Comparison of ENCODE assay signal across 8 mouse cellular contexts in the genomic region with DNA sequence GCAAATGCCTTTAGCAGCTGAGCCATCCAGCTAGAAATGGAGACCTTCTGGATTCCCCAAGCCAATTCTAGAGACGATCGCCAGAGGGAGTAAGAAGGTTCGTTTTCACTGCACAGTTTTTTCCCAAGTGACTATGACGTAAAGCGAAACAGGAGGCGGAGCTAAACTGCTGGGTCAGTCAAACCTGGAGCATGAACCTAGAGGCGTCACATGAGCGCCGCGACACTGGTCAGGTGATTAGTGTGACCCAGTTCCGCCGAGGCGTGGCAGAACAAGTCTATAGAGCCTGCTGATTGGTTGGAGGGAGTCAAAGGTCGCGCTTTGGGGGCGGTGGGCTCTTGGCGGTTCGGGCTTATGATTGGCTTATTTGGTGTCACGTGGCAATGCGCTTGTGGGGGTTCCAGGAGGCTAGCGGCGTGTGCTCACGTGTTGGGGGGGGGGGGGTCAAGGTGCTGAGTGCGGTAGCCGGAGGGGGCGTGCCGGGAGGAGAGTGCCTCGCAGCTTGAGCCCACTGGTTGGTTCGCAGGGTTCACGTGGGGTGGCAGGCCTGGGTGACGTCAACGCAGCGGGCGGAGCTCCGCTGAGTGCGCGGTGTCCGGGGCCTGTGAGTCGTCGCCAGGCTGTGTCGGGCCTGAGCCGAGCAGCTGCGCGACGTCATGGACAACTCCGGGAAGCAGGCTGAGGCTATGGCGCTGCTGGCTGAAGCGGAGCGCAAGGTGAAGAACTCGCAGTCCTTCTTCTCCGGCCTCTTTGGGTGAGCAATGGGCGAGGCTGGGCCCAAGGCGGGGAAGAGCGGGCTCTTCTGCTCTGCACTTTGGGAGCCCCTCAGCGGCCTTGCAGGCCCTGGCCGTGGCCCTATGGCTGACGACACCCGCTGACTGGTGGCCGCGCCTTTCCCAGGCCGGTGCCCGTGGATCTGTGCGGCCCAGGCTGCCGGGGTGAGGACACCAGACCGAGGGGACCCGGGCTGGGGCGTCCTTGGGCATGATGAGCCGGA. TPM values are rescaled to one million over a fixed set of nuclear protein-coding genes. Genes with fewer than 3 reads are reported as not detected.
A peak's percentile ranks its signal among the peaks of the same experiment; 100 is the strongest.
DNase-seq lines count a peak whose midpoint lies in the region; ATAC-seq and TF ChIP-seq lines count a peak whose summit lies in the region.

Gene Napa (plus strand): TSS at position 438 of the 997 bp plus-strand sequence.

- peak; percentile 97 for ATAC-seq in forebrain, postnatal 0 days
- ATAC-seq in lung, embryonic 15.5 days (ENCODE audit: borderline replicate concordance, extremely low read depth, low FRiP score, low TSS enrichment): peak; percentile 99

- H3K4me3 ChIP-seq in MEL (ENCODE audit: control insufficient read depth in 1 of 2, insufficient read depth in 1 of 2, low read depth in 2 of 2, low read length in 2 of 2): peak within 1 kb of the TSS; percentile 87 to 93
- peak within 1 kb of the TSS; percentile 79 for H3K4me3 ChIP-seq in cerebellum, adult 2 months (replicated peaks; ENCODE audit: insufficient read depth, low read depth, low read length)
- peak within 1 kb of the TSS; percentile 76 for H3K4me3 ChIP-seq in forebrain, postnatal 0 days (ENCODE audit: low read depth, low read length)
- H3K4me3 ChIP-seq in lung, embryonic 15.5 days: peak within 1 kb of the TSS; percentile 97

- DNase-seq in MEL (ENCODE audit: low read depth, low spot score): peak; percentile 99
- peak; percentile 98 to 100 for DNase-seq in cerebellum, adult 2 months
- DNase-seq in forebrain, postnatal 0 days: peak; percentile 100
- DNase-seq in heart, postnatal 4 days: peak; percentile 98
- DNase-seq in layer of hippocampus, adult 8-10 months (ENCODE audit: low spot score in 2 of 2): peak; percentile 100
- peak; percentile 100 for DNase-seq in ovary, adult 18-20 months (ENCODE audit: low spot score)
- peak; percentile 99 for DNase-seq in thymus, postnatal 0 days (ENCODE audit: low spot score)

- peak; percentile 48 for TF ChIP-seq RAD21 in MEL (IDR thresholded peaks at IDR 0.05; ENCODE audit: low read depth, low read length)

- peak within 1 kb of the TSS; percentile 84 for H3K9ac ChIP-seq in MEL (ENCODE audit: control insufficient read depth, low read depth, low read length, poor library complexity, severe bottlenecking)
- peak within 1 kb of the TSS; percentile 87 for H3K9ac ChIP-seq in forebrain, postnatal 0 days
- peak within 1 kb of the TSS; percentile 99 for H3K9ac ChIP-seq in lung, embryonic 15.5 days

- 0 out of 4 replicates have a peak, but pooled peaks of 1 of the 2 experiments have one; percentile 7 for TF ChIP-seq EP300 in MEL (IDR thresholded peaks at IDR 0.05; ENCODE audit: low read depth in 1 of 2, low read length in 2 of 2)

- WGBS in cerebellum, adult 2 months: under 1% methylated on average over 68 of the region's 68 CpGs
- 2% methylated on average over 68 of the region's 68 CpGs for WGBS in forebrain, postnatal 0 days
- WGBS in lung, embryonic 15.5 days: under 1% methylated on average over 64 of the region's 68 CpGs

- peak within 1 kb of the TSS; percentile 76 for H3K4me2 ChIP-seq in forebrain, postnatal 0 days (ENCODE audit: low read depth)
- H3K4me2 ChIP-seq in lung, embryonic 15.5 days: peak within 1 kb of the TSS; percentile 88

- H3K4me1 ChIP-seq in MEL (ENCODE audit: control insufficient read depth in 1 of 2, insufficient read depth in 2 of 2, low read length in 2 of 2): peaks cover 0 to 15% of the 10 kb centered on the region in 2 experiments; a peak in 1 of 4 replicates
- H3K4me1 ChIP-seq in cerebellum, adult 2 months (ENCODE audit: control insufficient read depth, insufficient read depth, low read length): peaks cover 29% of the 10 kb centered on the region
- H3K4me1 ChIP-seq in forebrain, postnatal 0 days (ENCODE audit: insufficient read depth): peaks cover 14% of the 10 kb centered on the region
- peaks cover 17% of the 10 kb centered on the region for H3K4me1 ChIP-seq in lung, embryonic 15.5 days

- peaks cover 38% of the 10 kb centered on the region for H3K79me2 ChIP-seq in MEL (ENCODE audit: control insufficient read depth, insufficient read depth, low read length, poor library complexity)

- peak within 1 kb of the TSS; percentile 65 for H3K27ac ChIP-seq in MEL (ENCODE audit: control insufficient read depth, low read depth, low read length)
- peak within 1 kb of the TSS; percentile 49 for H3K27ac ChIP-seq in cerebellum, adult 2 months (ENCODE audit: insufficient read depth, low read length)
- peak within 1 kb of the TSS; percentile 83 for H3K27ac ChIP-seq in forebrain, postnatal 0 days (ENCODE audit: low read depth, low read length)
- peak within 1 kb of the TSS; percentile 86 for H3K27ac ChIP-seq in lung, embryonic 15.5 days

- H3K9me3 ChIP-seq in MEL (replicated peaks; ENCODE audit: insufficient read depth, low read length): no peaks in the 10 kb centered on the region
- no peaks in the 10 kb centered on the region for H3K9me3 ChIP-seq in forebrain, postnatal 0 days (ENCODE audit: low read length)
- H3K9me3 ChIP-seq in lung, embryonic 15.5 days: no peaks in the 10 kb centered on the region

- TF ChIP-seq POLR2A in MEL (IDR thresholded peaks at IDR 0.05; ENCODE audit: control insufficient read depth in 1 of 2, insufficient read depth in 1 of 2, low read depth in 1 of 2, low read length in 2 of 2, poor library complexity in 1 of 2): peak; percentile 89 to 98
- peak; percentile 96 for TF ChIP-seq POLR2A in cerebellum, adult 2 months (IDR thresholded peaks at IDR 0.05; ENCODE audit: borderline replicate concordance, insufficient read depth, low read length)

- H3K27me3 ChIP-seq in MEL (ENCODE audit: control insufficient read depth in 1 of 2, insufficient read depth in 2 of 2, low read length in 2 of 2): 0 out of 4 replicates have a peak, but pooled peaks cover 2 to 5% of the 10 kb centered on the region in 2 experiments
- H3K27me3 ChIP-seq in cerebellum, adult 2 months (ENCODE audit: control insufficient read depth, insufficient read depth, low read length): no peaks in the 10 kb centered on the region
- H3K27me3 ChIP-seq in forebrain, postnatal 0 days (ENCODE audit: insufficient read depth, low read length): no peaks in the 10 kb centered on the region
- H3K27me3 ChIP-seq in lung, embryonic 15.5 days: no peaks in the 10 kb centered on the region

- H3K36me3 ChIP-seq in MEL (ENCODE audit: control insufficient read depth in 1 of 2, insufficient read depth in 2 of 2, low read length in 2 of 2): peaks cover 0 to 12% of the 10 kb centered on the region in 2 experiments; a peak in 2 of 4 replicates
- 0 out of 2 replicates have a peak, but pooled peaks cover 14% of the 10 kb centered on the region for H3K36me3 ChIP-seq in forebrain, postnatal 0 days (ENCODE audit: insufficient read depth)
- H3K36me3 ChIP-seq in lung, embryonic 15.5 days: no peaks in the 10 kb centered on the region

- peak; percentile 10 to 72 (median 57); a peak in 4 of 6 replicates for TF ChIP-seq CTCF in MEL (IDR thresholded peaks at IDR 0.05 in 2 of 3, conservative IDR thresholded peaks at IDR 0.05 in 1 of 3; ENCODE audit: control insufficient read depth in 1 of 3, insufficient read depth in 1 of 3, low read depth in 2 of 3, low read length in 3 of 3, poor library complexity in 1 of 3, severe bottlenecking in 1 of 3)
- peak; percentile 57; the same call in 1 of the 2 replicates for TF ChIP-seq CTCF in cerebellum, adult 2 months (IDR thresholded peaks at IDR 0.05; ENCODE audit: borderline replicate concordance, insufficient read depth, low read depth, low read length)
- TF ChIP-seq CTCF in forebrain, postnatal 0 days (IDR thresholded peaks at IDR 0.05; ENCODE audit: low read depth): peak; percentile 81

TF ChIP-seq in MEL, 35 proteins besides CTCF, POLR2A, EP300 and RAD21 (continues in another document):
- peak; percentile 74 to 95; a peak in 3 of 4 replicates for TF ChIP-seq USF2 (IDR thresholded peaks at IDR 0.05; ENCODE audit: borderline replicate concordance in 1 of 2, insufficient read depth in 1 of 2, low read depth in 1 of 2, low read length in 2 of 2)
- peak; percentile 60; the same call in 1 of the 2 replicates for TF ChIP-seq TBP (IDR thresholded peaks at IDR 0.05; ENCODE audit: low read depth, low read length)
- peak; percentile 61; the same call in 1 of the 2 replicates for TF ChIP-seq ZMIZ1 (IDR thresholded peaks at IDR 0.05; ENCODE audit: low read depth, low read length)
- TF ChIP-seq SIN3A (IDR thresholded peaks at IDR 0.05; ENCODE audit: low read length): peak; percentile 94
- no peak for TF ChIP-seq GATA1 (IDR thresholded peaks at IDR 0.05; ENCODE audit: low read depth, low read length)
- peak; percentile 79 for TF ChIP-seq ZNF384 (IDR thresholded peaks at IDR 0.05; ENCODE audit: low read depth, low read length)
- peak; percentile 79 for TF ChIP-seq CHD2 (IDR thresholded peaks at IDR 0.05; ENCODE audit: low read length)
- TF ChIP-seq MYB (IDR thresholded peaks at IDR 0.05; ENCODE audit: low read depth, low read length): no peak
- TF ChIP-seq NELFE (IDR thresholded peaks at IDR 0.05; ENCODE audit: low read depth, low read length): peak; percentile 83
- peak; percentile 96 for TF ChIP-seq ELF1 (IDR thresholded peaks at IDR 0.05; ENCODE audit: low read depth, low read length)
- TF ChIP-seq MAX (IDR thresholded peaks at IDR 0.05; ENCODE audit: low read length): peak; percentile 95
- TF ChIP-seq GABPA (IDR thresholded peaks at IDR 0.05; ENCODE audit: low read depth, low read length): peak; percentile 82; the same call in 1 of the 2 replicates
- TF ChIP-seq POLR2AphosphoS2 (IDR thresholded peaks at IDR 0.05; ENCODE audit: low read length): peak; percentile 73; the same call in 1 of the 2 replicates
- TF ChIP-seq MAZ (IDR thresholded peaks at IDR 0.05; ENCODE audit: low read depth, low read length): peak; percentile 98
- peak; percentile 93 for TF ChIP-seq ETS1 (IDR thresholded peaks at IDR 0.05; ENCODE audit: low read depth, low read length)
- no peak for TF ChIP-seq RCOR1 (IDR thresholded peaks at IDR 0.05; ENCODE audit: low read depth, low read length)
- TF ChIP-seq ZC3H11A (IDR thresholded peaks at IDR 0.05; ENCODE audit: low read depth, low read length): peak; percentile 42
- peak; percentile 78 for TF ChIP-seq SMC3 (IDR thresholded peaks at IDR 0.05; ENCODE audit: low read depth, low read length)

RNA-seq across cellular contexts. Expression of gene Napa, which starts in this region (rescaled TPM):
- total RNA-seq in MEL (2012; rRNA removed): 52.6 and 56.1 TPM in 2 replicates
- polyA plus RNA-seq in MEL (2012; ENCODE audit: insufficient read depth in 1 of 2, insufficient read length in 2 of 2, low read depth in 1 of 2, low replicate concordance in 2 of 2, missing spikeins in 1 of 2): 100 to 1,000 TPM in 1 of 2 experiments, not detected in 1; 132 TPM
- polyA plus RNA-seq in cerebellum, adult 2 months (2012; rRNA removed): 447 and 471 TPM in 2 replicates
- 159 and 270 TPM in 2 replicates for total RNA-seq in forebrain, postnatal 0 days (2014; rRNA removed)
- polyA plus RNA-seq in forebrain, postnatal 0 days (2015; fragmentation: Nextera tagmentation; extraction: Ambion mirVana): 211 and 222 TPM in 2 replicates
- total RNA-seq in heart, postnatal 4 days (2021): 100 to 1,000 TPM in 1 of 2 experiments, 10 to 100 TPM in 1; 90.4 to 104 TPM
- total RNA-seq in layer of hippocampus, adult 8-10 months (2022): 100 to 1,000 TPM; 289 to 306 (median 297) TPM
- polyA plus RNA-seq in lung, embryonic 15.5 days (2015; fragmentation: Nextera tagmentation; extraction: Ambion mirVana): 168 and 178 TPM in 2 replicates
- 152 and 172 TPM in 2 replicates for polyA plus RNA-seq in thymus, postnatal 0 days (2015; fragmentation: Nextera tagmentation; extraction: Ambion mirVana)

Comparison
In these comparisons a context has a peak if more than half of its experiments do, and no peak if none do; other contexts are left out.
1. Peak in every context shown above with its lines: DNase-seq, ATAC-seq, H3K4me3 ChIP-seq and H3K27ac ChIP-seq.